Mouse (Mus musculus): ENCODE results near the gene Fbxo27.
A peak's percentile ranks its signal among the peaks of the same experiment; 100 is the strongest.

Fbxo27 gene

DNA sequence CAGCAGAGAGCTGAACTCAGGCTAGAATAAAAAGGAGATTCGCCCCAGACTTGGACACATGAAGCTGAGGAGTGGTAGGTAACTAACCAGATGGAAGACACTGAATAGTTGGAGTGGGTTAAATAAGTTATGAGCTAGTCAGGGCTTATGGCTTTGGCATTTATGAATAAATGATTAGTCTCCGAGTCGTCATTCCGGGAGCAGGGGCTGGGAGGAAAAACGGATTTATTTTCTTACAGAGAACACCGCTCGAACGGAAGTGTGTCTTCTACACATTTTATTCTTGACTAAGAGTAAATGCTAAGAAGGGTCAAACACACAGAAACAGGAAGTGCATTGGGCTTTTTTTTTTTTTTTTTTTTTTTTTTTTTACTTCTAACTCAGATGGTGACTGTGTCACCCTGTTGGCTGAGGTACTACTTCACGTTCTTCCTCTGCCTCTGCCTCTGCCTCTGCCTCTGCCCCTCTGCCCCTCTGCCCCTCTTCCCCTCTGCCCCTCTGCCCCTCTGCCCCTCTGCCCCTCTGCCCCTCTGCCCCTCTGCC is 10.0 kb downstream of the Fbxo27 start:
- no peak for DNase-seq (ENCODE audit: low spot score in 2 of 2)

GRCm38 (mm10) chr7:28709454-28709853 is 16.8 kb downstream of the Fbxo27 start:
- no peak for DNase-seq (ENCODE audit: low spot score in 2 of 2)

DNA sequence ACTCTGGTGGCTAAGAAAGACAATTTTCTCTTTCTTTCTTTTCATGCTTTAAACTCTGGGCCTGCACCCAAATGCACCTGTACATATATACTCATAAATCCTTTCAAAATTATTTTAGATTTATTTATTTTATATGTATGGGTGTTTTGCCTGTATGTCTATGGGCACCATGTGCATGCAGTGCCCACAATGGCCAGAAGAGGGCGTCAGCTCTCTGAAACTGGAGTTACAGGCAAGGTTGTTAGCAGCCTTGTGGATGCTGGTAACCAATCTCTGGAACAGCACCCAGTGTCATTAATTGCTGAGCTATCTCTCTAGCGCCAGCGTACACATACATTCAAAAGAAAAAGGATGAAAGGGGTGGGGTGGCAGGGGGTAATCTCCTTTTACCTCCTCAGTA is 18.3 kb downstream of the Fbxo27 start:
- DNase-seq (ENCODE audit: low spot score in 2 of 2): no peak

DNA sequence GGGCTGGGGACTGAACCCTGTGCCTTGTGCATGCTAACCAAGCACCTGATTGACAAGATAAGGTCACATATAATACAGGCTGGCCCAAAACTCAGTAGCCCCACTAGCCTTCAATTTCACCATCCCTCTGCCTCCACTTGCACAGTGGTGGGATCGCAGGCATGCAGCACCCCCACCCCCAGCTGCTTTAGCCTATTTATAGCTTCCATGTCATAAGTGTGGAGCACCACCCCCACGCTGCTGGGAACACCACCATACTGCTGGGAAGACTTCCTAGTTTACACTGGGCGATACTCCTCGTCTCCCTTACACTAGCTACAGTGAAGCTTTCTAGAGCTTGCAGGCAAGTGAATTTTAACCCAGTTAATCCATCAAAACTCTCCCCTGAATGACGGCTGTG is 22.0 kb downstream of the Fbxo27 start:
- DNase-seq (ENCODE audit: low spot score in 2 of 2): no peak

GRCm38 (mm10) chr7:28715598-28715997 is 22.9 kb downstream of the Fbxo27 start:
- no peak for DNase-seq (ENCODE audit: low spot score in 2 of 2)

- no peak for DNase-seq (ENCODE audit: low spot score in 2 of 2)
These were observed 24.1 kb downstream of the Fbxo27 start, which contains the start of gene Fbxo17 for GRCm38 (mm10) chr7:28716590-28717281. TSS of gene Fbxo17 (plus strand) at chr7:28716804.

DNA sequence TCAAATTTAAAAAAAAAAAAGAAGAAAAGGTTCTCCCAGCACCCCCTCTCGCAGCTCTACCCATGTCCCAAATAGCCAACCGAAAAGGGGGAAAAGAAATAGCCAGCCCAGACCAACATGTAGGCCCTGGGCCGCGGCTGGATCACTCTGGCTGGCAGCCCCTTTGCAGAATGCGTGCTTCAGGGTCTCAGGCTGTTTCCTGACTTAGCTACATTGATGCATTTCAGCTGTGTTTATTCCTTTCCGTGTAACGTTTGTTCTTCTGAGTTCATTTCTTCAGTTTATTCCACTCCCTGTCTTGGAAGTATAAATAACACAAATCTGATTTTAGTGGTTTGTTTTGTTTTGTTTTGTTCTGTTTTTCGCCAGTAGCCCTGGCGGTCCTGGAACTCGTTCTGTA is 25.1 kb downstream of the Fbxo27 start:
- DNase-seq (ENCODE audit: low spot score in 2 of 2): no peak

DNA sequence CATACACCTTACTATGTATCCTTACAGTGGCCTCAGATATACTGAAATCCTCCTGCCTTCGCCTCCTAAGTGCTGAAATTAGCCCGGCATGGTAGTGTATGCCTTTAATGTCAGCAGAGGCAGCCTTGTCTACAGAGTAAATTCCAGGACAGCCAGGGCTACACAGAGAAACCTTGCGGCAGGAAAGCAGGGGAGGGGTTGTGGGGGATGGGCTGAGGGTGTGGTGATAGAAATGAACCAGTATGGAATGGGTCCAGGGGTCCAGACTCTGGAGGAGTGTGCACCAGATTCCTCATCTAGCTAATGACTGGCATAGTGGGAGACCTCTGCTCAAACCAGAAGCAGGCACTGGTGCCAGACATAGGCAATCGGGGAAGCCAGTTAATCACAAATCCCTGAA is 26.5 kb downstream of the Fbxo27 start:
- no peak for DNase-seq (ENCODE audit: low spot score in 2 of 2)

- DNase-seq (ENCODE audit: low spot score in 2 of 2): no peak
These were observed 27.0 kb downstream of the Fbxo27 start for GRCm38 (mm10) chr7:28719650-28720049.

- DNase-seq (ENCODE audit: low spot score in 2 of 2): no peak
These were observed 28.3 kb downstream of the Fbxo27 start for GRCm38 (mm10) chr7:28720753-28721537.

- DNase-seq (ENCODE audit: low spot score in 2 of 2): no peak
These were observed 29.4 kb downstream of the Fbxo27 start for GRCm38 (mm10) chr7:28722079-28722478.

DNA sequence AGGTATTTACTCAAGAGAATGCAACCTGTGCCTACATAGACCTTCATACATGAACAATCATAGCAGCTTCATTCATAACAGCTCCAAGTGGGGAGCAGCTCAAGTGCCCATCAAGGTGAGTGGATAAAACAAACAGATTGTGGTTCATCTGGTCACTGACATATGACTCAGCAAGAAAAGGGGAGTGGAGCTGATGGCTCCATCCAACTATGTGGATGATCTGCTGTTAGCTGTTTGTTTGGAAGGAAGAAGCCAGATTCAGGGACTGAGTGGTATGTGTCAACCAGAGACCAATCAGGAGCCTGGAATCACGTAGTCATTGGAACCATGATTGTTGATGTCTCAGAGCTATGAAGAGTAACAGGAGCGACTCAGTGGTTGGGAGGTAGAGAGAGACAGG is 32.0 kb downstream of the Fbxo27 start:
- DNase-seq (ENCODE audit: low spot score in 2 of 2): no peak

GRCm38 (mm10) chr7:28726600-28726999 is 34.0 kb downstream of the Fbxo27 start:
- DNase-seq (ENCODE audit: low spot score in 2 of 2): peak; percentile 66 to 70

- no peak for DNase-seq (ENCODE audit: low spot score in 2 of 2)
These were observed 35.1 kb downstream of the Fbxo27 start for GRCm38 (mm10) chr7:28727649-28728340.

DNA sequence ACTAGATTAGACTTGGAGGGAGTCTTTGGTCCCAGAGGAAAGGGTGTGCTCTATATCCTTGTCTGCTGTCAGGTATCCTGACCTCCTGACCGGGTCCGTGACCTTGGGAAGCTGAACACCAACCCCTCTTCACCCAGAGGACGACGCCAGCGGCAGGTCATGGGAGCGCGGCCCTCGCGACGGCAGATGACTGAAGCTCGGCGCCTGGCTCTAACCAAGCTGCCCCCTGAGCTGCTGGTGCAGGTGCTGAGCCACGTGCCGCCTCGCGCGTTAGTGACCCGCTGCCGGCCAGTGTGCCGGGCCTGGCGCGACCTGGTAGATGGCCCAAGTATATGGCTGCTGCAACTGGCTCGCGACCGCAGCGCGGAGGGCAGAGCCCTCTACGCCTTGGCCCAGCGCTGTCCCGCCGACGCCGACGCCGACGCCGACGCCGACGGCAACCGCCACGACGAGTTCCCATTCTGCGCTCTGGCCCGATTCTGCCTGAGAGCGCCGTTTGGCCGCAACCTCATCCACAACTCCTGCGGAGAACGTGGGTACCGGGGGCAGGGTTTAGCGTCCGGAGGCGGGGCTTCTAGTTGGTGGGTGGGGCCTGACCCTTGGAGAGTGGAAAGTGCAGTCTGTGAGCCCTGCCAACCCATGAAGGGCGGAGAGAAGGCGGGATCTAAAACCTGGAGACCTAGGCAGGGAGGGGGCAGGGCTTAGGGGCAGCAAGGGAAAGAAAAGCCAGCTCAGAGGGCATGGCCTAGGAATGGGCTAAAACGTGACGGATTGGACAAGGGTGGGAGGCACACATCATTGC is 39.9 kb downstream of the Fbxo27 start:
- DNase-seq (ENCODE audit: low spot score in 2 of 2): peak in 1 of 2 experiments; percentile 45

DNA sequence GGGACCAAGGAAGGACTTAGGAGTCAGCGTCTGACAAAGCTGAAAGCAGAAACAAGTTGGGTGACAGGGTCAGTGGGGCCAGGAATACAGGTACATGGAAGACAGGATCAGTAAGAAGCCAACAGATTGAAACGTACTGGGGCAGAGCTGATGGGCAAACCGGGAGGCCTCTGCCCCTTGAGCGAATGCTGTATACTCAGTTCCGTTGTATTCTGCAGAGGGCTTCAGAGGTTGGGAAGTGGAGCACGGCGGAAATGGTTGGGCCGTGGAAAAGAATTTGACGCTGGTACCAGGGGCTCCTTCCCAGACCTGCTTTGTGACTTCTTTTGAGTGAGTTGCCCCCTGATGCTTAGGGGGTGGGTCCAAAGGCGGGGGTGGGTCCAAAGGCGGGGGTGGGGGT is 40.6 kb downstream of the Fbxo27 start:
- DNase-seq (ENCODE audit: low spot score in 2 of 2): no peak

DNA sequence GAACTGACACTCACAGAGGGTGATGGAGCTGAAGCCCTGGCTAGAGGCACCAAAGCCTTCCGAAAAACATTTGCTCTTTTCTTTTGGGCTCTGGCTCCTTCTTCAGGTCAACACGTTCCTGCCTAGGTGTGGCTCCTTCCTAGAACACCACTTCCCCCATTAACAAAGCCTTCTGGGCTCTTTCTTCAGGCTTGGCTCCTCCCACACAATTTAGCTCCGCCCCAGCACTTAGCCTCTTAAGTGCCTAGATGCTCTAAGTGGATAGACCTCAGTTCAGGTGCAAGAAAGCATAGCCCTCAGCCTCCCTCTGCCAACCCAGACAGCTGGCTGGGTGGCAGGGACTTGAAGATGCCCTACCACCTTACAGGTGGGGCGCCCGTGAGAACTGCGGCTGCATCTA is 43.1 kb downstream of the Fbxo27 start:
- DNase-seq (ENCODE audit: low spot score in 2 of 2): no peak

DNA sequence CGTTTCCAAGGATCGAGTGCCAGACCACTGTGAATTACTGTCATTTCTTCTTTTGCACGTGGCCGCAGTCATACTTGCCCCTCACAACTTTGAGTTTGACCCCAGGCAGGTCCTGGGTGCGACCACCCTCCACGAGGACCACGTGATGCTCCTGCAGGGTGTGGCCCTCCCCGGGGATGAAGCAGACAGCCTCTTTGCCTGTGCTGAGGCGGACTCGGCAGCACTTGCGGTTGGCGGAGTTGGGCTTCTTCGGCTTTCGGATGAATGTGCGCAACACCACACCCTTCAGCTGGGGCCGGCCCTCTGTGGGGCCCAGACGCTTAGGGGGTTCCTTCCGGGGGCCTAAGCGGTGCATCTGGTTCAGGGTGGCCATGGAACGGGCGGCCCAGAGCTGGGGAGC is 47.2 kb downstream of the Fbxo27 start:
- no peak for DNase-seq (ENCODE audit: low spot score in 2 of 2)

- DNase-seq (ENCODE audit: low spot score in 2 of 2): no peak
These were observed 48.3 kb downstream of the Fbxo27 start for GRCm38 (mm10) chr7:28740949-28741348.

- no peak for DNase-seq (ENCODE audit: low spot score in 2 of 2)
These were observed 48.7 kb downstream of the Fbxo27 start for GRCm38 (mm10) chr7:28741368-28741708.

DNA sequence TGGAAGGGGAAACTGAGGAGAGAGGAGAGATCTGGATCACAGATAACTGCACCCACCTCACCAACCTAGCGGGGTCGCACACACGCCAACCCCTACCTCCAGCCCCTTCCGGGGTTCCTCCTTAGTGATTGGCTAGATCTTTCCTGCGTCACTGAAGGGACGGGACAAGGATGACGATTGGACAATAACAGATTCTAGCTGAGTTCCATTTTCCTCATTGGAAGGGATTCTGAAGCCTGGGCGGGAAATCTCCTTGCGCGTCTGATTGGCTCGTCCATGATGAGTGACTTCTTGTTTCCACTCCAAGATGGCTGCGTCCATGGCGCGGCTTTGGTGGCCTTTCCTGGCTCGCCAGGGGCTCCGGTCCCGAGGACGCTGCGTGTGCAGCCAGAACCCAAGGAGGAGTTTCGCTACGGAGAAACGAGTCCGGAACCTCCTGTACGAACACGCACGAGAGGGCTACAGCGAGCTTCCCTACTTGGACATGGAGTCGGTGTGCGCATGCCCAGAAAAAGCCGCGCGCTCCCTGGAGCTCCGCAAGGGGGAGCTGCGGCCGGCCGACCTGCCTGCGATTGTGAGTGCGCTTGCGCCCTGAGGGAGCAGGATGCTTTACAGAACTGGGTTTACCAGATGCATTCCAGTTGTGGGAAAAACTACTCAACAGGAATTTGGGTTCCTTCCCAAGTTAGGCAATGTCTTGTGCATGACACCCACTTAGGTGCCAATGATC is 49.2 kb downstream of the Fbxo27 start, which contains the start of the genes Mrps12 and Sars2:
Mrps12 (minus strand) TSS at position 112 of the 730 bp plus-strand sequence.
Sars2 (plus strand) TSS at position 284 of the 730 bp plus-strand sequence.
- peak; percentile 94 to 97 for DNase-seq (ENCODE audit: low spot score in 2 of 2)
